Comparison of ENCODE assay signal across 10 mouse cellular contexts in the genomic region with DNA sequence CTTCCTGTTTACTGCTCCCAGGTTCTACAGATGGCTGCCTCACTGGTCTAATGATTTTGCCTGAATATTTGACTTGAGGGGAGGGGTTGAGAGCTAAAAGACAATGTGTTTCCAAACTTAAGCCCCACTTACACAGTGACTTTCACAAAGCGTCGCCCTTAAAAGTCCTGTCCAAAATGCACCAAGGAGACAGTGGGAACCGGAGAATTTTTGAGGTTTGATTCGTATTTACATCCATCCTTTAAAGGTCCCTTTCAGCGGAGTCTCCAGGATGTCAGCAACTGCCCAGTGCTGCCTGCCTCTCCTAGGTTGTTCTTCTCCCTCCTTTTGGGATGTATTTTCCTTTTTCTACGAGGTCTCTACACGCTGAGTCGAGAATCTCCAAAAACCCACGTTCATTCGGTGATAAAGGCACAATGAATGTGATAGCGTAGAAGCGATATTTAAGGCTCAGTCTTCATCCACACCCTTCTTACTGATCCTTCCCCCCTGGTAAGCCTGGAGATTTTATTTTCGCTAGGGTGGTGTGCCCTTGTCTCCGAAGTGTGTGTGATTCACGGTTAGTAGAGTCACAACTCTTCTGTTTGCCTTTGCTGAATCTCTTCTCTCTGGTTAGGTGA. TPM values are rescaled to one million over a fixed set of nuclear protein-coding genes. Genes with fewer than 3 reads are reported as not detected.
DNase-seq lines count a peak whose midpoint lies in the region; ATAC-seq and TF ChIP-seq lines count a peak whose summit lies in the region.
"Had no signal": no experiment of that assay in that cellular context is flagged by ENCODE, and none has a peak within 500 bp of the region (broad histone marks: within the 10 kb centered on the region; RNA-seq: fewer than 3 reads in every experiment).

No protein-coding gene starts in this region.

- no peak overlapping the region; the same call in 1 of the 2 replicates for H3K9ac ChIP-seq in kidney, embryonic 16.5 days (replicated peaks; ENCODE audit: low read length)
- H3K9ac ChIP-seq in heart, embryonic 16.5 days (ENCODE audit: low read length), result 0 out of 2 replicates have a peak overlapping the region, but pooled peaks have one; percentile 15
- peak overlapping the region; percentile 74; the same call in 1 of the 2 replicates for H3K9ac ChIP-seq in midbrain, embryonic 15.5 days

- DNase-seq in kidney, adult 2 months, result no peak
- peak; percentile 75 for DNase-seq in embryo, embryonic 10.5 days (ENCODE audit: low spot score)
- DNase-seq in gastrocnemius, adult 2 months, result no peak
- no peak for DNase-seq in c-Kit-positive CD71-positive TER-119-positive erythroid progenitor cells, embryonic 14.5 days (ENCODE audit: low spot score)
- DNase-seq in layer of hippocampus, adult 9-11 months, result no peak
- DNase-seq: cerebellum, adult 11-12 months had no signal

- no peak for TF ChIP-seq CTCF in kidney, adult 2 months (conservative IDR thresholded peaks at IDR 0.05; ENCODE audit: insufficient read depth, insufficient read length, low read depth, low read length)
- TF ChIP-seq CTCF in gastrocnemius, adult 2 months (IDR thresholded peaks at IDR 0.05), result no peak

- peaks cover 48% of the 10 kb centered on the region for H3K4me1 ChIP-seq in kidney, embryonic 16.5 days (ENCODE audit: insufficient read depth, low read length)
- H3K4me1 ChIP-seq in kidney, adult 2 months (ENCODE audit: control insufficient read depth, insufficient read depth, low read length), result no peaks in the 10 kb centered on the region
- H3K4me1 ChIP-seq in heart, embryonic 16.5 days (ENCODE audit: control insufficient read depth, insufficient read depth, low read length), result peaks cover 32% of the 10 kb centered on the region
- peaks cover 60% of the 10 kb centered on the region for H3K4me1 ChIP-seq in midbrain, embryonic 15.5 days

- no peak for ATAC-seq in kidney, embryonic 16.5 days (ENCODE audit: low FRiP score, low TSS enrichment)
- ATAC-seq in heart, embryonic 16.5 days (replicated peaks; ENCODE audit: extremely low read depth, insufficient read depth, low FRiP score), result no peak
- no peak for ATAC-seq in midbrain, embryonic 15.5 days (replicated peaks)
- ATAC-seq: inflammation-experienced regulatory T-cells, adult 6 months had no signal

- H3K4me3 ChIP-seq in kidney, embryonic 16.5 days (ENCODE audit: low read length), result peak overlapping the region; percentile 69
- H3K4me3 ChIP-seq in kidney, adult 2 months (ENCODE audit: insufficient read depth, low read depth, low read length), result no peak overlapping the region
- peak overlapping the region; percentile 64 for H3K4me3 ChIP-seq in heart, embryonic 16.5 days (ENCODE audit: low read length)
- H3K4me3 ChIP-seq in midbrain, embryonic 15.5 days, result peak overlapping the region; percentile 57
- H3K4me3 ChIP-seq in gastrocnemius, adult 2 months, result no peak overlapping the region; the same call in 1 of the 2 replicates

- intact Hi-C loops in gastrocnemius, adult 2 months (cut with DNase I), result no loop called here

- no peaks in the 10 kb centered on the region for H3K36me3 ChIP-seq in kidney, embryonic 16.5 days (ENCODE audit: insufficient read depth, low read length)
- H3K36me3 ChIP-seq in kidney, adult 2 months (ENCODE audit: control insufficient read depth, insufficient read depth, low read length), result no peaks in the 10 kb centered on the region
- no peaks in the 10 kb centered on the region for H3K36me3 ChIP-seq in heart, embryonic 16.5 days (ENCODE audit: control insufficient read depth, insufficient read depth)
- H3K36me3 ChIP-seq in midbrain, embryonic 15.5 days (replicated peaks), result no peaks in the 10 kb centered on the region

- no peak overlapping the region for H3K27ac ChIP-seq in kidney, embryonic 16.5 days (ENCODE audit: low read length)
- no peak overlapping the region for H3K27ac ChIP-seq in kidney, adult 2 months (ENCODE audit: insufficient read depth, low read depth, low read length)
- no peak overlapping the region for H3K27ac ChIP-seq in heart, embryonic 16.5 days (ENCODE audit: low read length)
- H3K27ac ChIP-seq in midbrain, embryonic 15.5 days, result peak overlapping the region; percentile 88
- no peak overlapping the region for H3K27ac ChIP-seq in gastrocnemius, adult 2 months

- peaks cover 62% of the 10 kb centered on the region for H3K27me3 ChIP-seq in kidney, embryonic 16.5 days (ENCODE audit: insufficient read depth, low read length)
- peaks cover 20% of the 10 kb centered on the region for H3K27me3 ChIP-seq in kidney, adult 2 months (replicated peaks; ENCODE audit: control insufficient read depth, insufficient read depth, low read length)
- H3K27me3 ChIP-seq in heart, embryonic 16.5 days (ENCODE audit: control insufficient read depth, insufficient read depth, low read length), result peaks cover 69% of the 10 kb centered on the region
- 0 out of 2 replicates have a peak, but pooled peaks cover under 1% of the 10 kb centered on the region for H3K27me3 ChIP-seq in midbrain, embryonic 15.5 days (replicated peaks)

- peak overlapping the region; percentile 89 for H3K4me2 ChIP-seq in kidney, embryonic 16.5 days (replicated peaks; ENCODE audit: low read depth, low read length)
- peak overlapping the region; percentile 96 for H3K4me2 ChIP-seq in heart, embryonic 16.5 days (ENCODE audit: low read depth, low read length)
- peak overlapping the region; percentile 65 for H3K4me2 ChIP-seq in midbrain, embryonic 15.5 days

- WGBS in kidney, embryonic 16.5 days, result 2% methylated on average over 15 of the region's 15 CpGs
- WGBS in kidney, adult 2 months, result 6% methylated on average over 15 of the region's 15 CpGs
- WGBS in heart, embryonic 16.5 days, result 4% methylated on average over 15 of the region's 15 CpGs
- under 1% methylated on average over 15 of the region's 15 CpGs for WGBS in midbrain, embryonic 15.5 days

- no peaks in the 10 kb centered on the region for H3K9me3 ChIP-seq in kidney, embryonic 16.5 days (ENCODE audit: low read length)
- H3K9me3 ChIP-seq in heart, embryonic 16.5 days (replicated peaks; ENCODE audit: control insufficient read depth, low read length), result no peaks in the 10 kb centered on the region
- H3K9me3 ChIP-seq in midbrain, embryonic 15.5 days, result no peaks in the 10 kb centered on the region

- TF ChIP-seq POLR2A in kidney, adult 2 months (IDR thresholded peaks at IDR 0.05; ENCODE audit: low read depth, low read length), result no peak

RNA-seq across cellular contexts. Expression of a gene that starts 1.1 kb away (rescaled TPM):
- polyA plus RNA-seq in kidney, embryonic 16.5 days (2015; fragmentation: Nextera tagmentation; extraction: Ambion mirVana), result 20.0 and 28.6 TPM in 2 replicates
- polyA plus RNA-seq in kidney, adult 2 months (2012; rRNA removed), result 2.3 and 8.4 TPM in 2 replicates
- 14.8 and 38.4 TPM in 2 replicates for polyA plus RNA-seq in heart, embryonic 16.5 days (2015; fragmentation: Nextera tagmentation; extraction: Ambion mirVana)
- 71.4 and 79.6 TPM in 2 replicates for polyA plus RNA-seq in midbrain, embryonic 15.5 days (2015; fragmentation: Nextera tagmentation; extraction: Ambion mirVana)
- total RNA-seq in gastrocnemius, adult 2 months (2021), result under 1 TPM in 1 of 2 experiments, not detected in 1; 0.08 TPM

Comparison
In these comparisons a context has a peak if more than half of its experiments do, and no peak if none do; other contexts are left out.
1. H3K4me3 ChIP-seq: peak in kidney, embryonic 16.5 days (single experiment), heart, embryonic 16.5 days (single experiment) and midbrain, embryonic 15.5 days (single experiment); none in kidney, adult 2 months (single experiment) and gastrocnemius, adult 2 months (single experiment).
2. Peak in every context shown above with its lines, with median percentiles within 50 percentile points of each other: H3K4me2 ChIP-seq.